Mouse (Mus musculus) G1E (cell line): Measurements from ENCODE around the gene Med27. TPM values are rescaled to one million over a fixed set of nuclear protein-coding genes. Genes with fewer than 3 reads are reported as not detected.

Source experiments
- ATAC-seq: 2 replicates; pipeline ENCODE4 v1.8.0; 2016; ENCODE audit warnings: mild to moderate bottlenecking; ENCODE audit not compliant: insufficient number of reproducible peaks, poor library complexity, low FRiP score, severe bottlenecking; ENCODE audit errors: extremely low read depth
- DNase-seq: peaks from one replicate; pipeline ENCODE4 v3.0.0; 2012; ENCODE audit warnings: low spot score
- H3K27me3 ChIP-seq: 2 replicates; pipeline ENCODE4 v1.6.1; 2012; ENCODE audit warnings: mild to moderate bottlenecking, low read length, inconsistent platforms; ENCODE audit not compliant: insufficient read depth
- H3K36me3 ChIP-seq: replicated peaks from 2 replicates; pipeline ENCODE3; 2012; ENCODE audit warnings: mild to moderate bottlenecking, inconsistent platforms
- H3K4me1 ChIP-seq: 2 replicates; pipeline ENCODE4 v1.6.1; 2012; ENCODE audit warnings: low read depth, low read length, inconsistent platforms, mixed read lengths; ENCODE audit not compliant: insufficient read depth
- H3K4me3 ChIP-seq: 2 replicates; pipeline ENCODE4 v1.5.1; 2012; ENCODE audit warnings: low read depth, mild to moderate bottlenecking, inconsistent platforms, low read length, moderate library complexity, mixed read lengths
- H3K9me3 ChIP-seq: replicated peaks from 2 replicates; pipeline ENCODE4 v1.6.1; 2012; ENCODE audit warnings: inconsistent platforms
- CTCF ChIP-seq: IDR thresholded peaks from 2 replicates; pipeline ENCODE4 v1.5.1; 2012; ENCODE audit warnings: low read depth, low read length, inconsistent platforms, mixed read lengths
- GATA1 ChIP-seq: IDR thresholded peaks from 2 replicates; pipeline ENCODE4 v1.6.1; 2012; ENCODE audit warnings: borderline replicate concordance, low read length, inconsistent platforms, mixed read lengths
- GATA2 ChIP-seq: IDR thresholded peaks from 2 replicates; pipeline ENCODE4 v1.6.1; 2012; ENCODE audit warnings: low read depth, low read length, inconsistent platforms, borderline replicate concordance
- POLR2AphosphoS5 ChIP-seq: IDR thresholded peaks from 2 replicates; pipeline ENCODE4 v1.6.1; 2012; ENCODE audit warnings: low read depth, low read length, inconsistent platforms; ENCODE audit not compliant: insufficient replicate concordance
- TAL1 ChIP-seq: conservative IDR thresholded peaks from 2 replicates; pipeline ENCODE4 v1.6.1; 2012; ENCODE audit warnings: low read depth, low read length, inconsistent platforms, mixed read lengths
- polyA plus RNA-seq: library from polyadenylated mRNA; stranded (reverse); fragments of >175 nt; gene quantifications from 2 replicates; pipeline ENCODE4 v1.2.3, GENCODE M21; 2012
- total RNA-seq, 2 experiments: library from RNA; stranded (forward) in 1 of 2; stranded (reverse) in 1 of 2; fragments of 200-1000 nt in 1 of 2; fragments of >200 nt in 1 of 2; fragmentation: Nextera tagmentation in 1 of 2; gene quantifications; 2 replicates each; pipeline ENCODE4 v1.2.3; 2014 to 2017

The Med27 gene
- total and polyA plus RNA-seq, 3 experiments, result 23.4 to 95.0 (median 58.1) TPM

- Histone ChIP-seq H3K4me1 (no peaks in the 10 kb centered on the region), H3K4me3 (no peak overlapping the region), H3K36me3 (no peaks in the 10 kb centered on the region), H3K9me3 (no peaks in the 10 kb centered on the region), H3K27me3 (peaks cover 11% of the 10 kb centered on the region; the same call in 1 of the 2 replicates)
- no peak for ATAC-seq
- no peak for DNase-seq
- TF ChIP-seq TAL1 (no peak), GATA2 (no peak), GATA1 (no peak), POLR2AphosphoS5 (no peak), CTCF (no peak)
These were observed 205.4 kb downstream of the Med27 start for GRCm38 (mm10) chr2:29551816-29552585.

- TF ChIP-seq CTCF, result peak; percentile 26; the same call in 1 of the 2 replicates
- no peak for TF ChIP-seq GATA1
- TF ChIP-seq POLR2AphosphoS5, result no peak
- Histone ChIP-seq H3K36me3 (no peaks in the 10 kb centered on the region), H3K4me3 (no peak overlapping the region), H3K27me3 (peaks cover 9% of the 10 kb centered on the region), H3K4me1 (no peaks in the 10 kb centered on the region), H3K9me3 (no peaks in the 10 kb centered on the region)
- ATAC-seq (no peak), DNase-seq (peak; percentile 13)
These were observed 207.5 kb downstream of the Med27 start for GRCm38 (mm10) chr2:29553945-29554634.

GRCm38 (mm10) chr2:29558561-29558960, 211.9 kb downstream of the Med27 start:
- TF ChIP-seq TAL1 (no peak), CTCF (no peak), GATA1 (no peak), GATA2 (no peak), POLR2AphosphoS5 (no peak)
- Histone ChIP-seq H3K9me3 (no peaks in the 10 kb centered on the region), H3K27me3 (peaks cover 10% of the 10 kb centered on the region), H3K36me3 (no peaks in the 10 kb centered on the region), H3K4me1 (no peaks in the 10 kb centered on the region), H3K4me3 (no peak overlapping the region)
- ATAC-seq (no peak), DNase-seq (no peak)

GRCm38 (mm10) chr2:29559955-29560354, 213.3 kb downstream of the Med27 start:
- TF ChIP-seq GATA2 (no peak), POLR2AphosphoS5 (no peak), GATA1 (no peak), CTCF (no peak), TAL1 (no peak)
- no peak for DNase-seq
- H3K27me3 ChIP-seq, result peaks cover 9% of the 10 kb centered on the region
- no peak overlapping the region for H3K4me3 ChIP-seq
- no peaks in the 10 kb centered on the region for H3K4me1 ChIP-seq
- no peaks in the 10 kb centered on the region for H3K36me3 ChIP-seq
- no peaks in the 10 kb centered on the region for H3K9me3 ChIP-seq
- no peak for ATAC-seq

GRCm38 (mm10) chr2:29561468-29561867, 214.8 kb downstream of the Med27 start:
- Histone ChIP-seq H3K36me3 (no peaks in the 10 kb centered on the region), H3K9me3 (no peaks in the 10 kb centered on the region), H3K4me1 (no peaks in the 10 kb centered on the region), H3K27me3 (peaks cover 22% of the 10 kb centered on the region), H3K4me3 (no peak overlapping the region)
- no peak for TF ChIP-seq GATA1
- TF ChIP-seq GATA2, result no peak
- TF ChIP-seq POLR2AphosphoS5, result no peak
- no peak for TF ChIP-seq TAL1
- TF ChIP-seq CTCF, result no peak
- DNase-seq (no peak), ATAC-seq (no peak)

GRCm38 (mm10) chr2:29563986-29564385, 217.4 kb downstream of the Med27 start:
- H3K4me1 ChIP-seq, result peaks cover 11% of the 10 kb centered on the region; the same call in 1 of the 2 replicates
- H3K4me3 ChIP-seq, result no peak overlapping the region
- ATAC-seq, result no peak
- no peaks in the 10 kb centered on the region for H3K9me3 ChIP-seq
- TF ChIP-seq POLR2AphosphoS5 (no peak), GATA2 (no peak), TAL1 (no peak), GATA1 (no peak), CTCF (no peak)
- no peak for DNase-seq
- peaks cover 42% of the 10 kb centered on the region for H3K27me3 ChIP-seq
- no peaks in the 10 kb centered on the region for H3K36me3 ChIP-seq
